Mouse (Mus musculus): ENCODE results near the gene Best2. TPM values are rescaled to one million over a fixed set of nuclear protein-coding genes. Genes with fewer than 3 reads are reported as not detected.

Best2 gene
- polyA plus RNA-seq (2014; fragmentation: Illumina TruSeq; extraction: RNeasy Lipid Tissue Mini Kit (QIAGEN cat#74804); ENCODE audit: low read depth, low replicate concordance) = not detected

GRCm38 (mm10) chr8:85014431-85014830 lies at the start of gene Best2:
TSS of gene Best2 (minus strand) at chr8:85014531.

GRCm38 (mm10) chr8:85059879-85060616 lies 45.7 kb upstream of the Best2 start, which contains the start of gene Fbxw9:
TSS of gene Fbxw9 (plus strand) at chr8:85060055.

GRCm38 (mm10) chr8:85036718-85037365 lies 22.5 kb upstream of the Best2 start, which contains the start of gene Tnpo2:
TSS of gene Tnpo2 (plus strand) at chr8:85036915.

DNA sequence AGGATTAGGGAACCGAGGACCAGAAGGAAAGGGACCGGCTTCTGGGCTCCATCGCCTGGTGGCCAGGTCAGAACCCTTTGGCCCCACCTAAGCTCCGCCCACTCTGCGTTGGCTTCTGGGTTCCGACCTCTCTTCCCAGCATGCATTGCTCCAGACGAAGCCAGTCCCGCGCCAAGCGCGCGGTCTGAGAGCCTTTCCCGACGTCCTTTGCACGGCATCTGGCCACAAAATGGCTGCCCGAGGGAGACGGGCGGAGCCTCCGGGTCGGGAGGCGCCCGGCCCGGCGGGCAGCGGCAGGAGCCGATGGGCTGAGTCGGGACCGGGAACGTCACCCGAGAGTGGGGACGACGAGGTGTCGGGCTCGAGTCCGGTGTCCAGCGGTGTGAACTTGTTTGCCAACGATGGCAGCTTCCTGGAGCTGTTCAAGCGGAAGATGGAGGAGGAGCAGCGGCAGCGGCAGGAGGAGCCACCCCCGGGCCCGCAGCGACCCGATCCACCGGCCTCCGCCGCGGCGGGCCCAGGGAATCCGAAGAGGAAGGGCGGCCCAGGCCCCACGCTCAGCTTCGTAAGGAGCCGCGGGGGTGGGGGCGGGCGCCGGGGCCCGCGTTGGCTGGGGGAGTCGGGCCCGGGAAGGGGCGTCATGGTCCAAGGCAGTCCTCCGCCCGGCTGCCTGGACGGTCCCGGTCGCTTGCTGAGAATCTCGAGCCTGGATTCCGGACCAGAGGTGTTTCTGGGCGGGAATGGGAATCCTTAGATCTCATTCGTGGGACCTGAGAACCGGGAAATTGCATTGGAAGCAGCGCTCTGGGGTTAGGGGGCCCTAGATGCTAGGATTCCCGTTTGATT lies 12.6 kb upstream of the Best2 start, which contains the start of gene Trir:
Trir (plus strand) TSS at position 154 of the 846 bp plus-strand sequence.

GRCm38 (mm10) chr8:85025098-85025932 lies 11.0 kb upstream of the Best2 start, which contains the start of gene Asna1:
TSS of gene Asna1 (minus strand) at chr8:85025281.

DNA sequence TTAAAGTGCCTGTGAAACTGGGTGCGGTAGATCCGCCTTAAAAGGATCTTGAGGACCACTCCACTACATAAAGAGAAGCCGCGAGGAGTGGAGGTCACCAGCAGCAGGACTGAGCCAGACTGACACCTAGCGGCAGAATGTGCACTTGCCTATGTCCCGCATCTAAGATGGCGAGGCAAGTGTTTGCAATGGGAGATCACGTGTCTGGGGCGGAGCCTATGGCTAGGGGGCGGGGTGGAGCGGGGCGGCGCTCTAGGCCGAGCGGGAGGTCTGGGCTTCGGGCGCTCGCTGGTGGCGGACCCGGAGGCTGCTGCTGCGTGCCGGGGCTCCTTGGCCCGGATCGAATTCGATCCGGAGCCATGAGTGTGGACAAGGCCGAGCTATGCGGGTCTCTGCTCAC lies 24.0 kb downstream of the Best2 start, which contains the start of gene Hook2:
Hook2 (plus strand) TSS at position 255 of the 400 bp plus-strand sequence.

DNA sequence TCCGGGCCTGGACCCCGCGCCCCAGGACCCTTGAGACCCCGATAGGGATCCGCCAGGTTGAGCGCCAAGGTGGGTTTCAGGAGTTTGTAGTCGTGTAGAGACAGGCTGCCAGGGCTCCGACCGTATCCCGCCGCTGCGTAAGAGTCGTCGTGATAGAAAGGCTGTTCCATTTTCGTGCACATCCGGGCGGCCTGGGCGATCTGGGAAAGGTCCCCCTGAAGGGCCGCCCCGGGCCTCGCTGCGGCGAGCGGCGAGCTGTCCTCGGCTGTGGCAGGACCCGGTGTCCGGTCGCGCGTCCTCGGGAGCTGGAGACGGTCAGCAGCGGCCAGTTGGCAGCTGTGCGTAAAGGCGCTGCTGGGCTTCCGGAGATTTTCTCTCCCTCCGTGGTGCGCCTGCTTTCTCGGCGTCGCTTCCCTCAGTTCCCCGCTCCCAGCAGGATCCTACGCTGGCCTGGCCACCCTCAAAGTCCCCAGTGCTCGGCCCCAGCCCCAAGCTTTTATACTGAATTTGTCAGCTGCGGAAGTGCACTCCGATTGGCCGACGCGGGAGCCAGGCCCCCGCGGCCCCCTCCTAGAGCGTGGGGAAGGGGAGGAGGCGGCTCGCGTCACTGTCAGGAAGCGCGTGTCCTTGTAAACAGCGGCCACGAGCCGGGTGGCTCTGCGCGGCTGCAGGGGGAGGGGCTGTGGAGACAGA lies 35.9 kb downstream of the Best2 start, which contains the start of gene Junb:
Junb (minus strand) TSS at position 471 of the 693 bp plus-strand sequence.

GRCm38 (mm10) chr8:84969241-84970134 lies 44.8 kb downstream of the Best2 start, which contains the start of the genes Gm49661, Prdx2 and Rnaseh2a:
TSS of gene Gm49661 (minus strand) at chr8:84969433.
TSS of gene Prdx2 (plus strand) at chr8:84969587.
TSS of gene Rnaseh2a (minus strand) at chr8:84969767.

Other genes with a start within 250 kb of the Best2 start
- 5.1 TPM for gene Nfix, start 214.2 kb downstream of the Best2 start, polyA plus RNA-seq (2014; fragmentation: Illumina TruSeq; extraction: RNeasy Lipid Tissue Mini Kit (QIAGEN cat#74804); ENCODE audit: low read depth, low replicate concordance)
- gene Dand5, start 191.7 kb downstream of the Best2 start, polyA plus RNA-seq (2014; fragmentation: Illumina TruSeq; extraction: RNeasy Lipid Tissue Mini Kit (QIAGEN cat#74804); ENCODE audit: low read depth, low replicate concordance) = 3.3 TPM
- not detected for gene Gadd45gip1, start 183.0 kb downstream of the Best2 start, polyA plus RNA-seq (2014; fragmentation: Illumina TruSeq; extraction: RNeasy Lipid Tissue Mini Kit (QIAGEN cat#74804); ENCODE audit: low read depth, low replicate concordance)
- 3.5 TPM for gene Rad23a, start 173.9 kb downstream of the Best2 start, polyA plus RNA-seq (2014; fragmentation: Illumina TruSeq; extraction: RNeasy Lipid Tissue Mini Kit (QIAGEN cat#74804); ENCODE audit: low read depth, low replicate concordance)
- gene Calr, start 167.6 kb downstream of the Best2 start, polyA plus RNA-seq (2014; fragmentation: Illumina TruSeq; extraction: RNeasy Lipid Tissue Mini Kit (QIAGEN cat#74804); ENCODE audit: low read depth, low replicate concordance) = 862 TPM
- 1.3 TPM for gene Farsa, start 157.5 kb downstream of the Best2 start, polyA plus RNA-seq (2014; fragmentation: Illumina TruSeq; extraction: RNeasy Lipid Tissue Mini Kit (QIAGEN cat#74804); ENCODE audit: low read depth, low replicate concordance)
- gene Syce2, start 142.4 kb downstream of the Best2 start, polyA plus RNA-seq (2014; fragmentation: Illumina TruSeq; extraction: RNeasy Lipid Tissue Mini Kit (QIAGEN cat#74804); ENCODE audit: low read depth, low replicate concordance) = 6.0 TPM
- 302 TPM for gene Gcdh, start 120.6 kb downstream of the Best2 start, polyA plus RNA-seq (2014; fragmentation: Illumina TruSeq; extraction: RNeasy Lipid Tissue Mini Kit (QIAGEN cat#74804); ENCODE audit: low read depth, low replicate concordance)
- gene Klf1, start 112.6 kb downstream of the Best2 start, polyA plus RNA-seq (2014; fragmentation: Illumina TruSeq; extraction: RNeasy Lipid Tissue Mini Kit (QIAGEN cat#74804); ENCODE audit: low read depth, low replicate concordance) = not detected
- 7.1 TPM for gene Dnase2a, start 106.0 kb downstream of the Best2 start, polyA plus RNA-seq (2014; fragmentation: Illumina TruSeq; extraction: RNeasy Lipid Tissue Mini Kit (QIAGEN cat#74804); ENCODE audit: low read depth, low replicate concordance)
- gene Mast1, start 77.2 kb downstream of the Best2 start, polyA plus RNA-seq (2014; fragmentation: Illumina TruSeq; extraction: RNeasy Lipid Tissue Mini Kit (QIAGEN cat#74804); ENCODE audit: low read depth, low replicate concordance) = not detected
- not detected for gene Rtbdn, start 67.5 kb downstream of the Best2 start, polyA plus RNA-seq (2014; fragmentation: Illumina TruSeq; extraction: RNeasy Lipid Tissue Mini Kit (QIAGEN cat#74804); ENCODE audit: low read depth, low replicate concordance)
- gene Gm49661, start 45.1 kb downstream of the Best2 start, polyA plus RNA-seq (2014; fragmentation: Illumina TruSeq; extraction: RNeasy Lipid Tissue Mini Kit (QIAGEN cat#74804); ENCODE audit: low read depth, low replicate concordance) = not detected
- gene Prdx2, start 44.9 kb downstream of the Best2 start, polyA plus RNA-seq (2014; fragmentation: Illumina TruSeq; extraction: RNeasy Lipid Tissue Mini Kit (QIAGEN cat#74804); ENCODE audit: low read depth, low replicate concordance) = 35.9 TPM
- 1.1 TPM for gene Rnaseh2a, start 44.8 kb downstream of the Best2 start, polyA plus RNA-seq (2014; fragmentation: Illumina TruSeq; extraction: RNeasy Lipid Tissue Mini Kit (QIAGEN cat#74804); ENCODE audit: low read depth, low replicate concordance)
- not detected for gene Junb, start 35.8 kb downstream of the Best2 start, polyA plus RNA-seq (2014; fragmentation: Illumina TruSeq; extraction: RNeasy Lipid Tissue Mini Kit (QIAGEN cat#74804); ENCODE audit: low read depth, low replicate concordance)
- 16.4 TPM for gene Hook2, start 23.9 kb downstream of the Best2 start, polyA plus RNA-seq (2014; fragmentation: Illumina TruSeq; extraction: RNeasy Lipid Tissue Mini Kit (QIAGEN cat#74804); ENCODE audit: low read depth, low replicate concordance)
- gene Asna1, start 10.8 kb upstream of the Best2 start, polyA plus RNA-seq (2014; fragmentation: Illumina TruSeq; extraction: RNeasy Lipid Tissue Mini Kit (QIAGEN cat#74804); ENCODE audit: low read depth, low replicate concordance) = 16.8 TPM
- 15.0 TPM for gene Trir, start 12.3 kb upstream of the Best2 start, polyA plus RNA-seq (2014; fragmentation: Illumina TruSeq; extraction: RNeasy Lipid Tissue Mini Kit (QIAGEN cat#74804); ENCODE audit: low read depth, low replicate concordance)
- gene Tnpo2, start 22.4 kb upstream of the Best2 start, polyA plus RNA-seq (2014; fragmentation: Illumina TruSeq; extraction: RNeasy Lipid Tissue Mini Kit (QIAGEN cat#74804); ENCODE audit: low read depth, low replicate concordance) = 4.2 TPM
- gene Fbxw9, start 45.5 kb upstream of the Best2 start, polyA plus RNA-seq (2014; fragmentation: Illumina TruSeq; extraction: RNeasy Lipid Tissue Mini Kit (QIAGEN cat#74804); ENCODE audit: low read depth, low replicate concordance) = 0.89 TPM
- gene Gm5741, start 53.5 kb upstream of the Best2 start, polyA plus RNA-seq (2014; fragmentation: Illumina TruSeq; extraction: RNeasy Lipid Tissue Mini Kit (QIAGEN cat#74804); ENCODE audit: low read depth, low replicate concordance) = not detected
- gene Dhps, start 57.2 kb upstream of the Best2 start, polyA plus RNA-seq (2014; fragmentation: Illumina TruSeq; extraction: RNeasy Lipid Tissue Mini Kit (QIAGEN cat#74804); ENCODE audit: low read depth, low replicate concordance) = 9.5 TPM
- gene Wdr83os, start 66.2 kb upstream of the Best2 start, polyA plus RNA-seq (2014; fragmentation: Illumina TruSeq; extraction: RNeasy Lipid Tissue Mini Kit (QIAGEN cat#74804); ENCODE audit: low read depth, low replicate concordance) = 6.1 TPM
- 2.3 TPM for gene Wdr83, start 66.8 kb upstream of the Best2 start, polyA plus RNA-seq (2014; fragmentation: Illumina TruSeq; extraction: RNeasy Lipid Tissue Mini Kit (QIAGEN cat#74804); ENCODE audit: low read depth, low replicate concordance)
- 7.5 TPM for gene Man2b1, start 68.7 kb upstream of the Best2 start, polyA plus RNA-seq (2014; fragmentation: Illumina TruSeq; extraction: RNeasy Lipid Tissue Mini Kit (QIAGEN cat#74804); ENCODE audit: low read depth, low replicate concordance)
- gene Zfp791, start 108.6 kb upstream of the Best2 start, polyA plus RNA-seq (2014; fragmentation: Illumina TruSeq; extraction: RNeasy Lipid Tissue Mini Kit (QIAGEN cat#74804); ENCODE audit: low read depth, low replicate concordance) = 5.5 TPM
- gene Cks1brt, start 137.4 kb upstream of the Best2 start, polyA plus RNA-seq (2014; fragmentation: Illumina TruSeq; extraction: RNeasy Lipid Tissue Mini Kit (QIAGEN cat#74804); ENCODE audit: low read depth, low replicate concordance) = not detected
- not detected for gene Olfr371, start 211.5 kb upstream of the Best2 start, polyA plus RNA-seq (2014; fragmentation: Illumina TruSeq; extraction: RNeasy Lipid Tissue Mini Kit (QIAGEN cat#74804); ENCODE audit: low read depth, low replicate concordance)

Measured in kidney, adult 10 weeks (tissue).